Mouse (Mus musculus) ES-E14 (cell line): ENCODE measurements around the gene Stpg1. TPM values are rescaled to one million over a fixed set of nuclear protein-coding genes. Genes with fewer than 3 reads are reported as not detected.

Source experiments
- DNase-seq: peaks from one replicate; pipeline ENCODE4 v3.0.0-alpha.2; 2013; ENCODE audit warnings: low read depth, low spot score
- H3K27ac ChIP-seq: 2 replicates; pipeline ENCODE4 v1.5.1; 2012; ENCODE audit warnings: low read depth, mild to moderate bottlenecking, low read length, moderate library complexity, mixed read lengths; ENCODE audit not compliant: poor library complexity, insufficient read depth, severe bottlenecking
- H3K36me3 ChIP-seq: 2 replicates; pipeline ENCODE4 v1.6.1; 2012; ENCODE audit warnings: mild to moderate bottlenecking, low read length, moderate library complexity, mixed read lengths; ENCODE audit not compliant: control insufficient read depth, poor library complexity, insufficient read depth, severe bottlenecking
- H3K4me1 ChIP-seq, 2 experiments: fragments of 150-350 bp in 1 of 2; sonication (generic) in 1 of 2; 2 replicates each; pipeline ENCODE4 v1.6.1; 2012; ENCODE audit warnings: low read length in 2 of 2, mild to moderate bottlenecking in 1 of 2, mixed read lengths in 1 of 2; ENCODE audit not compliant: control insufficient read depth in 2 of 2, insufficient read depth in 2 of 2, poor library complexity in 1 of 2
- H3K4me3 ChIP-seq, 2 experiments: fragments of 150-350 bp in 1 of 2; sonication (generic) in 1 of 2; 2 replicates each; pipeline ENCODE4 v1.5.1; 2012; ENCODE audit warnings: low read length in 2 of 2, low read depth in 1 of 2, mild to moderate bottlenecking in 1 of 2, mixed read lengths in 1 of 2; ENCODE audit not compliant: insufficient read depth in 1 of 2, poor library complexity in 1 of 2, severe bottlenecking in 1 of 2
- H3K9ac ChIP-seq: 2 replicates; pipeline ENCODE4 v1.6.1; 2012; ENCODE audit warnings: low read depth, mild to moderate bottlenecking, low read length, mixed read lengths; ENCODE audit not compliant: poor library complexity, insufficient read depth, severe bottlenecking
- H3K9me3 ChIP-seq: fragments of 150-350 bp; sonication (generic); 2 replicates; pipeline ENCODE4 v1.6.1; 2012; ENCODE audit warnings: low read depth, mild to moderate bottlenecking, low read length; ENCODE audit not compliant: control insufficient read depth, insufficient read depth
- CHD2 ChIP-seq: IDR thresholded peaks from 2 replicates; pipeline ENCODE4 v1.6.1; 2014; ENCODE audit warnings: mild to moderate bottlenecking, low read depth, low read length, inconsistent platforms
- HCFC1 ChIP-seq: IDR thresholded peaks from 2 replicates; pipeline ENCODE4 v1.6.1; 2012; ENCODE audit warnings: low read length, inconsistent platforms, borderline replicate concordance; ENCODE audit not compliant: insufficient read depth
- MAFK ChIP-seq: IDR thresholded peaks from 2 replicates; pipeline ENCODE4 v1.6.1; 2014; ENCODE audit warnings: mild to moderate bottlenecking, low read depth, low read length, inconsistent platforms; ENCODE audit not compliant: insufficient read depth
- ZC3H11A ChIP-seq: IDR thresholded peaks from 2 replicates; pipeline ENCODE4 v1.6.1; 2012; ENCODE audit warnings: low read depth, mild to moderate bottlenecking, inconsistent platforms, low read length, borderline replicate concordance
- ZNF384 ChIP-seq: IDR thresholded peaks from 2 replicates; pipeline ENCODE4 v1.6.1; 2012; ENCODE audit warnings: low read depth, low read length, inconsistent platforms
- in situ Hi-C, 2 experiments: fragments of 600-800 bp; cut with MboI; formaldehyde crosslinking; loops; one replicate each; pipeline ENCODE4 v1.15.1; 2025; ENCODE audit warnings: low sequenced_read_pairs in 2 of 2, inconsistent platforms in 1 of 2; ENCODE audit not compliant: unreplicated experiment in 2 of 2
- total RNA-seq: library from RNA; depleted of rRNA; stranded (reverse); fragments of 300-350 nt; gene quantifications from 2 replicates; pipeline ENCODE4 v1.2.3, GENCODE M21; 2012

The Stpg1 gene
- total RNA-seq, 1 experiment: 0.09 TPM

DNA sequence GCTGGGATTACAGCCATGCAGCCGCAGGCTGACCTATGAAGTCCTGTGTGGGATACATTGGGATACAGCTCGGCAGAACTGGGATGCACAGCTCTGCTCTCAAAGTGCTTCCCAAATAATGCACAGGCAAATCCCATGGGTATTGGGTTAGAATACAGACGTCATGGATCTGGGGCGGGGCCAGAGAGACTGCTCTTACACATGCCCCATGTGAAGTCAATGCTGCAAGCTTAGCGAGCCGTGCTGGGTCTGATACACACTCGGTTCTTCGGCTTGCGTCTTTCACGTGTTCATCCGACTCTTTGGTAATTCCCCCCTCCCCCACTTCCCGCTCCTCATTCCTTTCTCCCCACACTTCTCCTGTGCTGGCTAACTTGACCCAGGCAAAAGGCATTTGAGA lies 44.5 kb downstream of the Stpg1 start:
- Histone ChIP-seq H3K9me3 (no peaks in the 10 kb centered on the region), H3K9ac (no peak overlapping the region), H3K27ac (no peak overlapping the region), H3K4me1 (peaks cover 4 to 11% of the 10 kb centered on the region in 2 experiments; a peak in 3 of 4 replicates), H3K4me3 (no peak overlapping the region), H3K36me3 (peaks cover 8% of the 10 kb centered on the region)
- TF ChIP-seq CHD2: no peak
- no peak for TF ChIP-seq ZC3H11A
- TF ChIP-seq MAFK: no peak
- TF ChIP-seq HCFC1: no peak
- TF ChIP-seq ZNF384: no peak
- in situ Hi-C loops: no loop called here
- DNase-seq: no peak

DNA sequence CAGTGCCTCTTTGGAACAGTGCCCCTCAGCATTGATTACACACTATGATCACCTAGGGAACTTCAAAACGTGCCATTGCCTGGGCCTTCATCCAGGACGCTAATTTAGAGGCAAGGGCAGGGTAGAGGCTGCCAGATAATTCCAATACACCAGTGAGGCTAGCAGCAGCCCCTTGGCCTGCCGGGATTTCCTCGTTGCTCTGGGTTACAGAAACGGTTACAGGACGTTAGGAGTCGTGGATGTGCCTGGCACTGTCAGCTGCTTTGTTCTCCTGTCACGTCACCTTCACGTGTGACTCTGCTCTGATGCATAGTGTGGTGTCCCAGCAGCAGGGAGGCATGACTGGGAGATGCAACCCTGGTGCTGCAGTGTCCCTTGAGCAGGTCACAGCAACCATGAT lies 45.5 kb downstream of the Stpg1 start:
- H3K27ac ChIP-seq: no peak overlapping the region; the same call in 1 of the 2 replicates
- in situ Hi-C loops: no loop called here
- peaks cover 8% of the 10 kb centered on the region for H3K36me3 ChIP-seq
- no peaks in the 10 kb centered on the region for H3K9me3 ChIP-seq
- DNase-seq: no peak
- H3K4me3 ChIP-seq: no peak overlapping the region
- H3K4me1 ChIP-seq: peaks cover 9 to 16% of the 10 kb centered on the region in 2 experiments
- no peak overlapping the region for H3K9ac ChIP-seq
- TF ChIP-seq HCFC1 (no peak), ZNF384 (no peak), ZC3H11A (no peak), CHD2 (no peak), MAFK (no peak)

- H3K4me1 ChIP-seq: peaks cover 19 to 43% of the 10 kb centered on the region in 2 experiments
- in situ Hi-C loops: no loop called here
- H3K27ac ChIP-seq: no peak overlapping the region; the same call in 1 of the 2 replicates
Observed at GRCm38 (mm10) chr4:135544284-135544683, 49.7 kb downstream of the Stpg1 start.

GRCm38 (mm10) chr4:135545080-135545511 lies 50.5 kb downstream of the Stpg1 start:
- TF ChIP-seq HCFC1 (no peak), CHD2 (no peak), ZNF384 (no peak), MAFK (no peak), ZC3H11A (no peak)
- peak; percentile 76 for DNase-seq
- in situ Hi-C loops: no loop called here
- peaks cover 8% of the 10 kb centered on the region for H3K36me3 ChIP-seq
- H3K27ac ChIP-seq: peak overlapping the region; percentile 80
- no peaks in the 10 kb centered on the region for H3K9me3 ChIP-seq
- peak overlapping the region; percentile 46; the same call in 1 of the 2 replicates for H3K9ac ChIP-seq
- H3K4me1 ChIP-seq: peaks cover 19 to 48% of the 10 kb centered on the region in 2 experiments
- peak overlapping the region; percentile 37 to 39; a peak in 3 of 4 replicates for H3K4me3 ChIP-seq

More at GRCm38 (mm10) chr4:135544284-135544683, 49.7 kb downstream of the Stpg1 start:
- Histone ChIP-seq H3K9me3 (no peaks in the 10 kb centered on the region), H3K4me3 (no peak overlapping the region), H3K36me3 (peaks cover 8% of the 10 kb centered on the region), H3K9ac (no peak overlapping the region)
- DNase-seq: no peak
- TF ChIP-seq MAFK: no peak
- no peak for TF ChIP-seq ZNF384
- TF ChIP-seq ZC3H11A: no peak
- no peak for TF ChIP-seq CHD2
- no peak for TF ChIP-seq HCFC1

GRCm38 (mm10) chr4:135546008-135546407 lies 51.4 kb downstream of the Stpg1 start:
- H3K4me1 ChIP-seq: peaks cover 19 to 53% of the 10 kb centered on the region in 2 experiments
- no peaks in the 10 kb centered on the region for H3K9me3 ChIP-seq
- peak overlapping the region; percentile 23; the same call in 1 of the 2 replicates for H3K9ac ChIP-seq
- peak overlapping the region; percentile 37 to 39; a peak in 2 of 4 replicates for H3K4me3 ChIP-seq
- H3K27ac ChIP-seq: peak overlapping the region; percentile 80; the same call in 1 of the 2 replicates
- TF ChIP-seq ZNF384 (no peak), HCFC1 (no peak)
- H3K36me3 ChIP-seq: peaks cover 8% of the 10 kb centered on the region
- in situ Hi-C loops: no loop called here
- no peak for DNase-seq
